Mouse (Mus musculus) myocyte (in vitro differentiated cells): ENCODE data around the gene Olfr472. TPM values are rescaled to one million over a fixed set of nuclear protein-coding genes. Genes with fewer than 3 reads are reported as not detected.
"Not testable (repeated sequence)": the region's sequence is repeated elsewhere in the genome, so short reads cannot be mapped to it uniquely, and the experiment has no call there.

Source experiments
- H3K27me3 ChIP-seq: one replicate; pipeline ENCODE4 v1.6.1; 2011; ENCODE audit not compliant: control insufficient read depth, insufficient read depth, insufficient read length
- H3K36me3 ChIP-seq: one replicate; pipeline ENCODE4 v1.6.1; 2011; ENCODE audit not compliant: control insufficient read depth, insufficient read depth
- H3K4me2 ChIP-seq: one replicate; pipeline ENCODE4 v1.6.1; 2011; ENCODE audit warnings: low read depth, control low read depth
- H3K4me3 ChIP-seq: one replicate; pipeline ENCODE4 v1.5.1; 2011; ENCODE audit warnings: mild to moderate bottlenecking, control low read depth, moderate library complexity
- H3K79me2 ChIP-seq: one replicate; pipeline ENCODE4 v1.6.1; 2011; ENCODE audit not compliant: control insufficient read depth, insufficient read depth
- H3ac ChIP-seq: one replicate; pipeline ENCODE4 v1.6.1; 2011; ENCODE audit not compliant: control insufficient read depth, insufficient read length
- CEBPB ChIP-seq: IDR thresholded peaks from 2 replicates; pipeline ENCODE4 v1.6.1; 2011; ENCODE audit warnings: mild to moderate bottlenecking, moderate library complexity; ENCODE audit not compliant: poor library complexity, insufficient read depth, severe bottlenecking
- E2F4 ChIP-seq: IDR thresholded peaks from one replicate; pipeline ENCODE4 v1.6.1; 2011; ENCODE audit warnings: mild to moderate bottlenecking, control low read depth, moderate library complexity; ENCODE audit not compliant: insufficient read depth
- MAX ChIP-seq: IDR thresholded peaks from one replicate; pipeline ENCODE4 v1.6.1; 2011; ENCODE audit warnings: low read depth, mild to moderate bottlenecking, control low read depth
- MYOD1 ChIP-seq, 3 experiments: IDR thresholded peaks; one replicate each; pipeline ENCODE4 v1.6.1; 2011; ENCODE audit warnings: control low read depth in 2 of 3, low read depth in 2 of 3, mild to moderate bottlenecking in 2 of 3, moderate library complexity in 1 of 3; ENCODE audit not compliant: insufficient read length in 2 of 3, control insufficient read depth in 1 of 3
- MYOG ChIP-seq, 3 experiments: IDR thresholded peaks; one replicate each; pipeline ENCODE4 v1.6.1; 2011; ENCODE audit warnings: control low read depth in 2 of 3, low read depth in 2 of 3, mild to moderate bottlenecking in 2 of 3; ENCODE audit not compliant: insufficient read length in 2 of 3, control insufficient read depth in 1 of 3, insufficient read depth in 1 of 3
- POLR2A ChIP-seq: IDR thresholded peaks from one replicate; pipeline ENCODE4 v1.6.1; 2011; ENCODE audit warnings: low read depth, mild to moderate bottlenecking, control low read depth, moderate library complexity; ENCODE audit not compliant: insufficient read length
- POLR2AphosphoS2 ChIP-seq: IDR thresholded peaks from one replicate; pipeline ENCODE4 v1.6.1; 2011; ENCODE audit warnings: low read depth, control low read depth; ENCODE audit not compliant: insufficient read length
- REST ChIP-seq: IDR thresholded peaks from one replicate; pipeline ENCODE4 v1.6.1; 2011; ENCODE audit warnings: mild to moderate bottlenecking, control low read depth, moderate library complexity; ENCODE audit not compliant: insufficient read depth, insufficient read length
- SRF ChIP-seq: IDR thresholded peaks from one replicate; pipeline ENCODE4 v1.6.1; 2011; ENCODE audit warnings: low read depth; ENCODE audit not compliant: control insufficient read depth, insufficient read length
- TCF12 ChIP-seq: IDR thresholded peaks from one replicate; pipeline ENCODE4 v1.6.1; 2011; ENCODE audit warnings: mild to moderate bottlenecking, control low read depth; ENCODE audit not compliant: poor library complexity, insufficient read depth, severe bottlenecking
- TCF3 ChIP-seq: IDR thresholded peaks from one replicate; pipeline ENCODE4 v1.6.1; 2011; ENCODE audit warnings: low read depth, control low read depth; ENCODE audit not compliant: insufficient read length
- USF1 ChIP-seq: IDR thresholded peaks from one replicate; pipeline ENCODE4 v1.6.1; 2011; ENCODE audit warnings: low read depth, mild to moderate bottlenecking, control low read depth, moderate library complexity
- polyA plus RNA-seq: library from polyadenylated mRNA; unstranded; fragments of >200 nt; fragmentation: generic; extraction: Trizol; gene quantifications from one replicate; pipeline ENCODE4 v1.2.1, GENCODE M21; 2012; ENCODE audit warnings: missing spikeins

Gene Olfr472
- not detected for polyA plus RNA-seq

GRCm38 (mm10) chr7:107897602-107898001, at the start of gene Olfr472:
TSS of gene Olfr472 (plus strand) at chr7:107897902.
- TF ChIP-seq E2F4 (no peak), CEBPB (no peak), TCF12 (no peak), SRF (no peak), POLR2A (no peak), REST (no peak), MYOG (IDR thresholded peaks at IDR 0.05; ENCODE audit: control insufficient read depth in 1 of 3, insufficient read depth in 1 of 3, insufficient read length in 2 of 3, low read depth in 2 of 3) (no peak), POLR2AphosphoS2 (no peak), TCF3 (no peak), USF1 (no peak), MAX (no peak), MYOD1 (IDR thresholded peaks at IDR 0.05; ENCODE audit: control insufficient read depth in 1 of 3, insufficient read length in 2 of 3, low read depth in 2 of 3) (no peak)
- H3K27me3 ChIP-seq, result no peaks in the 10 kb centered on the region
- H3K36me3 ChIP-seq, result no peaks in the 10 kb centered on the region
- no peak within 1 kb of the TSS for H3K4me2 ChIP-seq
- no peak within 1 kb of the TSS for H3K4me3 ChIP-seq
- H3ac ChIP-seq, result no peak within 1 kb of the TSS
- no peaks in the 10 kb centered on the region for H3K79me2 ChIP-seq

- Histone ChIP-seq H3K79me2 (no peaks in the 10 kb centered on the region), H3ac (no peak within 1 kb of the TSS), H3K4me2 (no peak within 1 kb of the TSS), H3K27me3 (no peaks in the 10 kb centered on the region), H3K36me3 (no peaks in the 10 kb centered on the region), H3K4me3 (no peak within 1 kb of the TSS)
- TF ChIP-seq POLR2A (no peak), MYOD1 (IDR thresholded peaks at IDR 0.05; ENCODE audit: control insufficient read depth in 1 of 3, insufficient read length in 2 of 3, low read depth in 2 of 3) (no peak), POLR2AphosphoS2 (no peak), USF1 (no peak), MAX (no peak), SRF (no peak), E2F4 (no peak), REST (no peak), MYOG (IDR thresholded peaks at IDR 0.05; ENCODE audit: control insufficient read depth in 1 of 3, insufficient read depth in 1 of 3, insufficient read length in 2 of 3, low read depth in 2 of 3) (no peak), TCF3 (no peak), CEBPB (no peak), TCF12 (no peak)
These were observed 32.4 kb downstream of the Olfr472 start, which contains the start of gene Olfr473 for GRCm38 (mm10) chr7:107930146-107930545. TSS of gene Olfr473 (plus strand) at chr7:107930446.

GRCm38 (mm10) chr7:107952539-107952938, 54.8 kb downstream of the Olfr472 start:
- not testable (repeated sequence) for H3K4me2 ChIP-seq, H3K36me3 ChIP-seq, H3K79me2 ChIP-seq, H3K27me3 ChIP-seq, H3ac ChIP-seq, H3K4me3 ChIP-seq

GRCm38 (mm10) chr7:107954343-107954742, 56.6 kb downstream of the Olfr472 start, which contains the start of gene Olfr474:
TSS of gene Olfr474 (plus strand) at chr7:107954643.
- no peaks in the 10 kb centered on the region for H3K36me3 ChIP-seq
- H3K27me3 ChIP-seq, result no peaks in the 10 kb centered on the region
- no peak for TF ChIP-seq MYOG (IDR thresholded peaks at IDR 0.05; ENCODE audit: control insufficient read depth in 1 of 3, insufficient read depth in 1 of 3, insufficient read length in 2 of 3, low read depth in 2 of 3)
- no peak for TF ChIP-seq POLR2AphosphoS2
- no peak for TF ChIP-seq POLR2A
- TF ChIP-seq TCF3, result no peak
- no peak for TF ChIP-seq USF1
- TF ChIP-seq REST, result no peak
- TF ChIP-seq SRF, result no peak
- TF ChIP-seq MYOD1 (IDR thresholded peaks at IDR 0.05; ENCODE audit: control insufficient read depth in 1 of 3, insufficient read length in 2 of 3, low read depth in 2 of 3), result no peak
- no peak for TF ChIP-seq TCF12
- no peak for TF ChIP-seq CEBPB
- no peak within 1 kb of the TSS for H3ac ChIP-seq
- no peak within 1 kb of the TSS for H3K4me3 ChIP-seq
- no peaks in the 10 kb centered on the region for H3K79me2 ChIP-seq
- no peak within 1 kb of the TSS for H3K4me2 ChIP-seq

Other genes with a start within 250 kb of the Olfr472 start
- 0.11 TPM for gene Cyb5r2, start 139.9 kb upstream of the Olfr472 start, polyA plus RNA-seq
- gene Ovch2, start 96.7 kb upstream of the Olfr472 start, polyA plus RNA-seq, result not detected
- gene Olfr467, start 85.6 kb upstream of the Olfr472 start, polyA plus RNA-seq, result not detected
- gene Olfr469, start 72.4 kb upstream of the Olfr472 start, polyA plus RNA-seq, result not detected
- not detected for gene Olfr470, start 50.4 kb upstream of the Olfr472 start, polyA plus RNA-seq
- gene Olfr473, start 32.5 kb downstream of the Olfr472 start, polyA plus RNA-seq, result not detected
- gene Olfr474, start 56.7 kb downstream of the Olfr472 start, polyA plus RNA-seq, result not detected
- gene Olfr476, start 66.9 kb downstream of the Olfr472 start, polyA plus RNA-seq, result not detected
- gene Olfr477, start 88.8 kb downstream of the Olfr472 start, polyA plus RNA-seq, result not detected
- not detected for gene Olfr478, start 136.1 kb downstream of the Olfr472 start, polyA plus RNA-seq
- not detected for gene Olfr479, start 152.8 kb downstream of the Olfr472 start, polyA plus RNA-seq
- gene Olfr480, start 169.4 kb downstream of the Olfr472 start, polyA plus RNA-seq, result not detected
- gene Olfr481, start 182.0 kb downstream of the Olfr472 start, polyA plus RNA-seq, result not detected
- 0.02 TPM for gene Olfr482, start 199.7 kb downstream of the Olfr472 start, polyA plus RNA-seq
- gene Olfr483, start 202.9 kb downstream of the Olfr472 start, polyA plus RNA-seq, result not detected
- not detected for gene Olfr484, start 229.5 kb downstream of the Olfr472 start, polyA plus RNA-seq